Mouse (Mus musculus) cerebellum, postnatal 36 days (tissue): Measurements from ENCODE around the gene Olfr1079.
"Not testable (repeated sequence)": the region's sequence is repeated elsewhere in the genome, so short reads cannot be mapped to it uniquely, and the experiment has no call there.

Experiments
- DNase-seq, 2 experiments: peaks; one replicate each; pipeline ENCODE4 v3.0.0; 2021 to 2022; ENCODE audit warnings: mixed read lengths in 2 of 2

Olfr1079 gene

DNA sequence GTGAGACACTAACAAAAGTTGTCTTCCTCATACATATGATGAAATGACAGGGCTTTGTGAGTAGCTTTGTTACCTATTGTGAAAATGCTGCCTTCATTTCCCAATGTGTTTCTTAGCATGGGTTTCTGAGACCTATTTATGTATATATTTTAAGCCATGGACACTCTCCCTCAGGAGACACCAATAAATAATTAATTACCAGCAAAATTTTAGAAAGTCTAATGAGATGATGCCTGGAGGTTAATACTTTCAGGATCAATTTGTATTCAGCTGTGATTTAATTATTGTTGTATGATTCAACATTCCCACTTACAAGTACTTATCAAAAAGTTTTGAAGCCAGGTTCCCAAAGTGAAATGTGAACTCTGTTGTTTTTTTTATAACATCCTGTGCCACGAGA, at the start of gene Olfr1079:
Gene Olfr1079, minus strand, starts transcription at position 101 of the 400 bp plus-strand sequence.
- DNase-seq, result no peak

DNA sequence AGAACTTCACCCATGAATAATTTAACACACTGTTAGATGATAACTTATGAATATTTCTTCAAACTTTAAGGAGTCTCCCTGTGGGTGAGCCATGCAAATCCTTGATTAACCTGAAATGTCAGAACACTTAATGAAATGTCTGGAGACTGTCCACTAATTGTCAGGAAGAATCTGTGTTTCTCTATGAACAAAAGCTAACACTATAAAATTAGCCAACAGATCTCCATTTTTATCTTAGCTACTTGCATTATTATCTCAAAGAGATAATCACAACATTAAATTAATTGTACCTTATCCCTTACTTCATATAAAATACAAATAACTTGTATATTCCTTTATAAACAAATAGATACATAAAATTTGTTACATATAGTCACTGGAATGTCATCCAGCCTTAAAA, 15.9 kb upstream of the Olfr1079 start, which contains the start of gene Olfr1080:
Gene Olfr1080, minus strand, starts transcription at position 101 of the 400 bp plus-strand sequence.
- not testable (repeated sequence) for DNase-seq

- DNase-seq, result no peak
These were observed 11.3 kb downstream of the Olfr1079 start for GRCm38 (mm10) chr2:86530991-86531390.

- DNase-seq, result no peak
These were observed 34.1 kb downstream of the Olfr1079 start, which contains the start of gene Olfr1076 for GRCm38 (mm10) chr2:86508161-86508560. Gene Olfr1076, plus strand, starts transcription at chr2:86508461.

DNA sequence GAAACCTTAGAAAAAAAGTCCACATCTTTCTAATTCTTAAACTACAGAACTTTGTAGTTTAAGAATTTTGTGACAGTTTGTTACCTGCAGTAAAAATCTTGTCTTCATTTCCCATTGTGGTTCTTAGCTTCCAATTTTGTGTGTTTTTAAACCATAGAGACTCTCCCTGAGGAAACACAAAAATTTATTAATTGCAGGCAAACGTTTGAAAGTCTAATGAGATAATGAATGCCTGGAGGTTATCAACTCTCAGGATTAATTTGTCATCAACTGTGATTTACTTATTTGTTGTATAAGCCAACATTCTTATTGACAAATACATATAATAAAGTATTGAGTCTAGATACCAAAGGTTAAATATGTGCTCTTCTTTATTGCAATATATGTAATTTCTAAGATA, 55.0 kb downstream of the Olfr1079 start, which contains the start of gene Olfr228:
Gene Olfr228, minus strand, starts transcription at position 101 of the 400 bp plus-strand sequence.
- DNase-seq, result no peak
